Mouse (Mus musculus) retina, postnatal 1 day (tissue): ENCODE data around the gene Phf21b.

Experiments
- DNase-seq: peaks from one replicate; pipeline ENCODE4 v3.0.0-alpha.2; 2012

Phf21b gene

GRCm38 (mm10) chr15:84844831-84845230 lies 11.0 kb downstream of the Phf21b start:
- DNase-seq: no peak

- no peak for DNase-seq
Observed at GRCm38 (mm10) chr15:84843034-84843433, 12.8 kb downstream of the Phf21b start.

GRCm38 (mm10) chr15:84841925-84842821 lies 13.7 kb downstream of the Phf21b start:
- DNase-seq: peak; percentile 25

- no peak for DNase-seq
Observed at GRCm38 (mm10) chr15:84840560-84840959, 15.3 kb downstream of the Phf21b start.

- DNase-seq: no peak
Observed at GRCm38 (mm10) chr15:84839521-84839920, 16.3 kb downstream of the Phf21b start.

GRCm38 (mm10) chr15:84837896-84838295 lies 18.0 kb downstream of the Phf21b start:
- no peak for DNase-seq

- peak; percentile 92 for DNase-seq
Observed at GRCm38 (mm10) chr15:84829416-84829815, 26.4 kb downstream of the Phf21b start.

- DNase-seq: no peak
Observed at GRCm38 (mm10) chr15:84828603-84829002, 27.2 kb downstream of the Phf21b start.

GRCm38 (mm10) chr15:84823086-84823485 lies 32.8 kb downstream of the Phf21b start:
- DNase-seq: no peak

- no peak for DNase-seq
Observed at GRCm38 (mm10) chr15:84820811-84821210, 35.0 kb downstream of the Phf21b start.

- DNase-seq: no peak
Observed at GRCm38 (mm10) chr15:84818284-84818683, 37.6 kb downstream of the Phf21b start.

- DNase-seq: no peak
Observed at GRCm38 (mm10) chr15:84817589-84817988, 38.3 kb downstream of the Phf21b start.

GRCm38 (mm10) chr15:84815171-84815570 lies 40.7 kb downstream of the Phf21b start:
- no peak for DNase-seq

- DNase-seq: peak; percentile 24
Observed at GRCm38 (mm10) chr15:84812831-84813357, 43.0 kb downstream of the Phf21b start.

- no peak for DNase-seq
Observed at GRCm38 (mm10) chr15:84811126-84811525, 44.7 kb downstream of the Phf21b start.

- DNase-seq: no peak
Observed at GRCm38 (mm10) chr15:84809275-84809952, 46.4 kb downstream of the Phf21b start.

GRCm38 (mm10) chr15:84803685-84804084 lies 52.2 kb downstream of the Phf21b start:
- DNase-seq: peak; percentile 58

GRCm38 (mm10) chr15:84800132-84800531 lies 55.7 kb downstream of the Phf21b start:
- DNase-seq: peak; percentile 62

- no peak for DNase-seq
Observed at GRCm38 (mm10) chr15:84793649-84794048, 62.2 kb downstream of the Phf21b start.

GRCm38 (mm10) chr15:84787161-84787560 lies 68.7 kb downstream of the Phf21b start:
- DNase-seq: no peak

- no peak for DNase-seq
Observed at GRCm38 (mm10) chr15:84784812-84785211, 71.0 kb downstream of the Phf21b start.

GRCm38 (mm10) chr15:84778587-84778986 lies 77.3 kb downstream of the Phf21b start:
- DNase-seq: peak; percentile 36

- DNase-seq: no peak
Observed at GRCm38 (mm10) chr15:84775421-84776174, 80.3 kb downstream of the Phf21b start.
